Mouse (Mus musculus) intestine, postnatal 0 days (tissue): ENCODE measurements around the gene Polr2h. TPM values are rescaled to one million over a fixed set of nuclear protein-coding genes. Genes with fewer than 3 reads are reported as not detected.

ENCODE experiments used
- ATAC-seq: fragments of 200-750 bp; cut with Nextera tagmentation; 2 replicates; pipeline ENCODE4 v1.8.0; 2017; ENCODE audit warnings: mild to moderate bottlenecking, moderate TSS enrichment, moderate library complexity
- H3K27ac ChIP-seq: fragments of 300-500 bp; sonication (generic); 2 replicates; pipeline ENCODE4 v1.5.1; 2014; ENCODE audit warnings: mild to moderate bottlenecking, low read depth, low read length, moderate library complexity
- H3K27me3 ChIP-seq: fragments of 300-500 bp; sonication (generic); replicated peaks from 2 replicates; pipeline ENCODE4 v1.6.1; 2014; ENCODE audit warnings: low read length, mixed read lengths; ENCODE audit not compliant: control insufficient read depth, insufficient read depth
- H3K36me3 ChIP-seq: fragments of 300-500 bp; sonication (generic); 2 replicates; pipeline ENCODE4 v1.6.1; 2014; ENCODE audit warnings: mild to moderate bottlenecking, moderate library complexity; ENCODE audit not compliant: control insufficient read depth, insufficient read depth
- H3K4me1 ChIP-seq: fragments of 300-500 bp; sonication (generic); replicated peaks from 2 replicates; pipeline ENCODE4 v1.6.1; 2014; ENCODE audit warnings: antibody characterized with exemption, low read length, mixed read lengths; ENCODE audit not compliant: control insufficient read depth, insufficient read depth
- H3K4me2 ChIP-seq: fragments of 300-500 bp; sonication (generic); replicated peaks from 2 replicates; pipeline ENCODE4 v1.6.1; 2014; ENCODE audit warnings: low read depth, mild to moderate bottlenecking, moderate library complexity
- H3K4me3 ChIP-seq: fragments of 300-500 bp; sonication (generic); 2 replicates; pipeline ENCODE4 v1.5.1; 2014; ENCODE audit warnings: low read depth, low read length
- H3K9ac ChIP-seq: fragments of 300-500 bp; sonication (generic); 2 replicates; pipeline ENCODE4 v1.6.1; 2014; ENCODE audit warnings: mild to moderate bottlenecking, low read depth, low read length
- H3K9me3 ChIP-seq: fragments of 300-500 bp; sonication (generic); 2 replicates; pipeline ENCODE4 v1.6.1; 2016; ENCODE audit warnings: mixed run types; ENCODE audit not compliant: control insufficient read depth
- CTCF ChIP-seq: sonication (generic); IDR thresholded peaks from 2 replicates; pipeline ENCODE4 v1.5.1; 2016; ENCODE audit warnings: low read depth, mild to moderate bottlenecking, control low read depth, antibody characterized with exemption, moderate library complexity
- WGBS: fragments of 180-500 bp; shearing (Covaris S2); extraction: QIAGEN DNeasy Blood & Tissue Kit; methylation state at CpG from one replicate; pipeline ENCODE4 v1.1.7; 2014; 5-methylcytosine and 5-hydroxymethylcytosine counted together
- polyA plus RNA-seq: library from polyadenylated mRNA; unstranded; fragments of >200 nt; fragmentation: Nextera tagmentation; extraction: Ambion mirVana; gene quantifications from 2 replicates; pipeline ENCODE4 v1.2.1, GENCODE M21; 2015

Gene Polr2h
- polyA plus RNA-seq, 1 experiment from 2014 or later: 52.9 TPM

DNA sequence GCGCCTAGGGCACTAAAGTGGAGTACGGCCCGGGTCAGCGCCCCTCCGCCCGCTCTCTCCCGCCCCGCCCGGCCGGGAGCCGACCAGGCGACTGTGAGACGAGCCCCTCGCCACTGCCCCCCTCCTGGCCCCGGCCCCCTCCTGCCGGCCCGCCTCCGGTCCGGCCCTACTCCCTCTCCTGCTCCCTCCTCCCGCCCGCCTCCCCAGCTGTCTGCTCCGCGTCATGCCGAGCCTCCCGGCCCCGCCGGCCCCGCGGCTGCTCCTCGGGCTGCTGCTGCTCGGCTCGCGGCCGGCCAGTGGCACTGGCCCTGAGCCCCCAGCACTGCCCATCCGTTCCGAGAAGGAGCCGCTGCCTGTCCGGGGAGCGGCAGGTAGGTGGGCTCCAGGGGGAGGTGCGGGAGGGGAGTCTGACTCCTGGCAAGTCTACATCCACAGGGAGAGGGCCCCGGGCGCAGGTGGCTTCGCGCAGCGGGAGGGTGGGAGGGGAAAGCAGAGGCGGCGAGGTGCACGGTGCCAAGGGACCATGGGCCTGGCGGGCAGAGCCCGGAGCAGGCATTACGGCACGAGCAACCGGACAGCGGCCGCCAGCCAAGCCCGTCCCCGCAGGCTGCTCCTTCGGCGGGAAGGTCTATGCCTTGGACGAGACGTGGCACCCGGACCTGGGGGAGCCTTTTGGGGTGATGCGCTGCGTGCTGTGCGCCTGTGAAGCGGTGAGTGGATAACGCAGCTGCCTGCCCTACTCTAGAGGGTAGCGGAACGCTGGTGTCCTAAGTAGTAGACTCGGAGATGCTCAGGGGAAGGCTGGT lies 15.7 kb downstream of the Polr2h start, which contains the start of gene Chrd:
Gene Chrd (plus strand): TSS at position 203 of the 806 bp plus-strand sequence.
- Histone ChIP-seq H3K27me3 (peaks cover 29% of the 10 kb centered on the region), H3K9me3 (no peaks in the 10 kb centered on the region), H3K4me2 (peak within 1 kb of the TSS; percentile 98), H3K27ac (peak within 1 kb of the TSS; percentile 54), H3K4me3 (peak within 1 kb of the TSS; percentile 61), H3K4me1 (peaks cover 7% of the 10 kb centered on the region; the same call in 1 of the 2 replicates), H3K9ac (peak within 1 kb of the TSS; percentile 58), H3K36me3 (peaks cover 5% of the 10 kb centered on the region; the same call in 1 of the 2 replicates)
- ATAC-seq: peak; percentile 37; the same call in 1 of the 2 replicates
- TF ChIP-seq CTCF: no peak
- WGBS: under 1% methylated on average over 57 of the region's 70 CpGs

DNA sequence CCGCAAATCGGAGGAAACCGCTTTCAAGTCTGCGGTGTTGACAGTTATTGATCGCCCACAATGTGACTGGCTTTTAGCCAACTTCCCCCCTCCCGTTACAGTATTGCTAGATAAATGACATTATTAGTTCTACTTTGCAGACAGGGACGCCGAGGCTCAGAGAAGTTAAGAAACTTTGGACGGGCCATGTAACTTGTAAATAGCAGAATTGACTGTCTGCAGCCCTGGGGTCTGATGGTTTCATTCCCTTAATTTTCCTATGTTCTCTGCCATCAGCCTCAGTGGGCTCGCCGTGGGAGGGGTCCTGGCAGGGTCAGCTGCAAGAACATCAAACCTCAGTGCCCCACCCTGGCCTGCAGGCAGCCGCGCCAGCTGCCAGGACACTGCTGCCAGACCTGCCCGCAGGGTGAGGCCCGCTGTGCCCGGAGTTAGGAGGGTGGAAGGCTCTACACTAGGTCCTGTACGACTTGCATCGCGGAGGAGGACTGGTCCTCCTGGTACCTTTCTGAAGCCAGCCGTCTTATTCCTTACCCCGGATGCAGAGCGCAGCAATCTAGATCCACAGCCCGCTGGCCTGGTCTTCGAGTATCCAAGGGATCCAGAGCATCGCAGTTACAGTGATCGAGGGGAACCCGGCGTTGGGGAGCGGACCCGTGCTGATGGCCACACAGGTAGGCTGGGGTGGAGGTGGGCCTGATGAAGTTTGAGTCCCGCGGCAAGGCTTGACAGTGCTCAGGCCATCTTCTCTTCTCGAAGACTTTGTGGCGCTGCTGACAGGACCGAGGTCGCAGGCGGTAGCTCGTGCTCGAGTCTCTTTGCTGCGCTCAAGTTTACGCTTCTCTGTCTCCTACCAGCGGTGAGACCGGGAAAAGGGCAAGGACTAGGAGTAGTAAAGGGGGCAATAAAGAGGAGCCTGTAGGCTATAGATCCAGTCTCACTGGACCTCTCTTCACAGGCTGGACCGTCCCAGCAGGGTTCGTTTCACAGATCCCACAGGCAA lies 16.6 kb downstream of the Polr2h start, which contains the start of gene Thpo:
Gene Thpo (minus strand): TSS at position 781 of the 1,000 bp plus-strand sequence.
- Histone ChIP-seq H3K27me3 (peaks cover 29% of the 10 kb centered on the region), H3K4me3 (peak within 1 kb of the TSS; percentile 61), H3K36me3 (no peaks in the 10 kb centered on the region), H3K9ac (peak within 1 kb of the TSS; percentile 58; the same call in 1 of the 2 replicates), H3K9me3 (no peaks in the 10 kb centered on the region), H3K4me1 (peaks cover 7% of the 10 kb centered on the region; the same call in 1 of the 2 replicates), H3K27ac (no peak within 1 kb of the TSS), H3K4me2 (peak within 1 kb of the TSS; percentile 98)
- WGBS: 6% methylated on average over 45 of the region's 45 CpGs
- ATAC-seq: no peak
- peak; percentile 43 for TF ChIP-seq CTCF

DNA sequence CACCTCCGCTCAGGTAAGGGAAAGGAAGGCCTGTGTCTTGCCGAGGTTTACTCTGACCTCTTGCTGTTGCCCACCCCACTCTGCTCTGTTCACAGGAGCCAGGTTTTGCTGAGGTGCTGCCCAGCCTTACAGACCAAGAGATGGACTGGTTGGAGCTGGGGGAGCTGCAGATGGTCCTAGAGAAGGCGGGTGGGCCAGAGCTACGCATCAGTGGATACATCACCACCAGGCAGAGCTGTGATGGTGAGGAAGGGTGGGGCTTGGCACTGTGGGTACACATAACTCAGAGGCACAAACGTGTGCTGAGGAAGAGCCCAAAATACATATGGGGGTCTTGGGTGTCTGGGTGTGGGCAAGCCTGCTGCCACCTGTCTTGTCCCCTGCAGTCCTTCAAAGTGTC lies 18.2 kb downstream of the Polr2h start:
- Histone ChIP-seq H3K9ac (no peak overlapping the region), H3K4me3 (no peak overlapping the region), H3K9me3 (no peaks in the 10 kb centered on the region), H3K27ac (no peak overlapping the region), H3K4me1 (peaks cover 7% of the 10 kb centered on the region; the same call in 1 of the 2 replicates), H3K36me3 (no peaks in the 10 kb centered on the region), H3K4me2 (no peak overlapping the region), H3K27me3 (peaks cover 29% of the 10 kb centered on the region)
- no peak for ATAC-seq
- 72% methylated on average over 5 of the region's 5 CpGs for WGBS
- no peak for TF ChIP-seq CTCF

DNA sequence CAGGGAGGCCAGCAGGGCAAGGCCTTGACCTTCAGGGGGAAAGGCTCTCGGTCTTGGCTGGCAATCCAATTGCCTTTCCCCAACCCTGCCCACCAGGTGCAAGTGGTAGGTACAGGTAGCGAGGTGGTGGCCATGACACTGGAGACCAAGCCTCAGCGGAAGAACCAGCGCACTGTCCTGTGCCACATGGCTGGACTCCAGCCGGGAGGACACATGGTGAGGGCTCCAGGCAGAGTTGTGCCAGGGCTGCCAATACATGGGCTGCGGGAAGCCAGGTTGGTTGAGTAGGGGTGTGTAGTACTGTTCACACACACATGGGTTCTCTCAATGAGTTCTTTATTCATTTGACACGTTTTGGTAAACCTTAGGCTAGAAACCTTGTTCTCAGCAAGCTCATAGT lies 18.7 kb downstream of the Polr2h start:
- Histone ChIP-seq H3K4me2 (no peak overlapping the region), H3K27me3 (peaks cover 29% of the 10 kb centered on the region), H3K4me1 (peaks cover 7% of the 10 kb centered on the region; the same call in 1 of the 2 replicates), H3K9me3 (no peaks in the 10 kb centered on the region), H3K36me3 (no peaks in the 10 kb centered on the region), H3K9ac (no peak overlapping the region), H3K27ac (no peak overlapping the region), H3K4me3 (no peak overlapping the region)
- WGBS: 86% methylated on average over 7 of the region's 7 CpGs
- no peak for ATAC-seq
- no peak for TF ChIP-seq CTCF

DNA sequence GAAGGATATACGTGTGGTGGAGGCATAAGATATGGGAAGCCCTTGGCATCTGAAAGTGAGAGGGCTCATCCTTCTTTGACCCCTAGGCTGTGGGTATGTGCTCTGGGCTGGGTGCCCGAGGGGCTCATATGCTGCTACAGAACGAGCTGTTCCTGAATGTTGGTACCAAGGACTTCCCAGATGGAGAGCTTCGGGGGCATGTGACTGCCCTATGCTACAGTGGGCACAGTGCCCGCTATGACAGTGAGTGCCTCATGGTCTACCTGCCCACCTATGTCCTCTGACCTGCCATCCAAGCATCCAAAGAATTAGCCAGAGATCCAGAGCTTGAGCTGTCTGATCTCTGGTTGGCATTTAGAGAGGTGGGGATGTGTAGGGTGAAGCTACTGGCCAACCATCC lies 19.4 kb downstream of the Polr2h start:
- ATAC-seq: no peak
- Histone ChIP-seq H3K4me2 (no peak overlapping the region), H3K36me3 (no peaks in the 10 kb centered on the region), H3K4me1 (peaks cover 7% of the 10 kb centered on the region; the same call in 1 of the 2 replicates), H3K9me3 (no peaks in the 10 kb centered on the region), H3K9ac (no peak overlapping the region), H3K27ac (no peak overlapping the region), H3K27me3 (peaks cover 29% of the 10 kb centered on the region), H3K4me3 (no peak overlapping the region)
- 87% methylated on average over 5 of the region's 5 CpGs for WGBS
- TF ChIP-seq CTCF: no peak
